Mouse (Mus musculus) heart, adult 2 months (tissue): ENCODE data around the gene Tagln2. TPM values are rescaled to one million over a fixed set of nuclear protein-coding genes. Genes with fewer than 3 reads are reported as not detected.

ENCODE experiments used
- DNase-seq, 2 experiments: peaks; one replicate each; pipeline ENCODE4 v3.0.0; 2021
- H3K27ac ChIP-seq: fragments of 200-600 bp; 2 replicates; pipeline ENCODE4 v1.8.1; 2022
- H3K27me3 ChIP-seq: fragments of 200-500 bp; 2 replicates; pipeline ENCODE4 v1.6.1; 2012; ENCODE audit warnings: mild to moderate bottlenecking, low read length, inconsistent platforms, mixed read lengths; ENCODE audit not compliant: control insufficient read depth, insufficient read depth
- H3K36me3 ChIP-seq: fragments of 200-500 bp; 2 replicates; pipeline ENCODE4 v1.6.1; 2012; ENCODE audit warnings: low read length, inconsistent platforms; ENCODE audit not compliant: control insufficient read depth, insufficient read depth
- H3K4me1 ChIP-seq: fragments of 200-500 bp; 2 replicates; pipeline ENCODE4 v1.6.1; 2011; ENCODE audit warnings: low read length; ENCODE audit not compliant: control insufficient read depth, insufficient read depth
- H3K4me3 ChIP-seq: fragments of 200-600 bp; 2 replicates; pipeline ENCODE4 v1.8.1; 2022
- H3K79me2 ChIP-seq: fragments of 200-500 bp; replicated peaks from 2 replicates; pipeline ENCODE4 v1.6.1; 2012; ENCODE audit warnings: mild to moderate bottlenecking, inconsistent platforms, low read length, moderate library complexity, mixed read lengths; ENCODE audit not compliant: control insufficient read depth, insufficient read depth
- H3K9ac ChIP-seq: fragments of 200-500 bp; 2 replicates; pipeline ENCODE4 v1.6.1; 2012; ENCODE audit warnings: low read depth, mild to moderate bottlenecking, control low read depth, inconsistent platforms, low read length, mixed read lengths
- CTCF ChIP-seq: fragments of 200-600 bp; IDR thresholded peaks from 2 replicates; pipeline ENCODE4 v1.8.1; 2022; ENCODE audit warnings: antibody characterized with exemption, mild to moderate bottlenecking, moderate library complexity
- EP300 ChIP-seq: fragments of 200-500 bp; IDR thresholded peaks from 2 replicates; pipeline ENCODE4 v1.6.1; 2011; ENCODE audit warnings: low read depth, low read length, control low read depth; ENCODE audit not compliant: insufficient read depth
- POLR2A ChIP-seq: fragments of 200-500 bp; IDR thresholded peaks from 2 replicates; pipeline ENCODE4 v1.6.1; 2011; ENCODE audit warnings: mild to moderate bottlenecking, low read depth, low read length, control low read depth; ENCODE audit not compliant: insufficient read depth
- WGBS: fragments of 180-500 bp; shearing (Covaris S2); methylation state at CpG from one replicate; pipeline ENCODE4 v1.1.7; 2018; 5-methylcytosine and 5-hydroxymethylcytosine counted together
- intact Hi-C: fragments of 180-260 bp; cut with DNase I; formaldehyde crosslinking; loops from one replicate; pipeline ENCODE4 v1.15.1; 2025
- polyA plus RNA-seq: library from polyadenylated mRNA; depleted of rRNA; stranded (reverse); fragments of >200 nt; gene quantifications from 2 replicates; pipeline ENCODE4 v1.2.3, GENCODE M21; 2012; rRNA removed
- total RNA-seq, 2 experiments: library from RNA; stranded (reverse); gene quantifications; 2 replicates each; pipeline ENCODE4 v1.2.3; 2021

Tagln2 gene
- total and polyA plus RNA-seq, 3 experiments: 65.5 to 131 (median 77.8) TPM

DNA sequence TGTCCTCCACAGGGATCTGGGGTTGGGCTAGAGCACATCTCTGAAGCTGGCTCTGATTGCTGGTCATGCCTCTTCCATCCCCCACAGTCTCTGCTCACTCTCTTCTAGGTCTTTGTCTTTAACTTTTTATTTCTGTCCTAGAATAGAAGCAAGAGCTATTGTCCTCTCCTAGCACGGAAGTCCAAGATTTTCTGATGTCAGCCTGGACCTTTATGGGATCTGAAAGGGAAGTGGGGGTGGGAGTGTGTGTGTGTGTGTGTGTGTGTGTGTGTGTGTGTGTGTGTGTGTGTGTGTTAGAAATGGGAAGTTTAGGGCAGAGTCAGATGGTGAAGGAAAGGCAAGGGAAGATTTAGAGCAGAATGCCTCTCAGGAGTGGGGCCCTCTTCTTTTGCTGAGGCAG lies 52.8 kb downstream of the Tagln2 start:
- no peak overlapping the region for H3K9ac ChIP-seq
- no peak overlapping the region for H3K4me3 ChIP-seq
- no peaks in the 10 kb centered on the region for H3K79me2 ChIP-seq
- TF ChIP-seq POLR2A (no peak), EP300 (0 out of 2 replicates have a peak, but pooled peaks have one; percentile 26)
- DNase-seq: peak in 1 of 2 experiments; percentile 21
- no peaks in the 10 kb centered on the region for H3K36me3 ChIP-seq
- H3K27me3 ChIP-seq: no peaks in the 10 kb centered on the region
- intact Hi-C loops: no loop called here
- WGBS: 38% methylated on average over 1 of the region's 1 CpGs
- peak overlapping the region; percentile 52 for H3K27ac ChIP-seq
- peaks cover 16% of the 10 kb centered on the region for H3K4me1 ChIP-seq

DNA sequence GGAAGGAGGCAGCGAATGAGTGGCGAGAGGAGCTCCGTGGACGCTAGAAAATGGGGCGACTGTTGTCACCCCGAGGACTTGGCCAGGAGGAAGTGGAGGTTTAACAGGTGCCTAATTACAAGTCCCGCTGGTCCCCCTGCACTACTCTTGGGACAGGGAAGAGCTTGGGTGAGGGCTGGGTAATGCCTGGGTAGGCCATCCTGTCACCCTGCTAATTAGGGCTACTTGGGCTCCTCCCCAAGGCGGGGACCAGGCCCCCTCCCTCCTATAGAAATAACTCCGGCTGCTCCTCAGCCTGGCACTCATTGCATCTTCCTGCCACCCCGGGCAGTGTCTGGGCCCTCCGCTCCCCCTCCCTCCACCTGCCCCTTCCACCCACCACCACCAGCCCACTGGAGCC lies 55.8 kb downstream of the Tagln2 start, which contains the start of gene Vsig8:
Vsig8 (plus strand) TSS at position 301 of the 400 bp plus-strand sequence.
- Histone ChIP-seq H3K4me3 (no peak within 1 kb of the TSS), H3K36me3 (no peaks in the 10 kb centered on the region), H3K27me3 (no peaks in the 10 kb centered on the region), H3K27ac (no peak within 1 kb of the TSS), H3K79me2 (no peaks in the 10 kb centered on the region), H3K4me1 (peaks cover 16% of the 10 kb centered on the region), H3K9ac (no peak within 1 kb of the TSS)
- intact Hi-C loops: no loop called here
- TF ChIP-seq CTCF: no peak
- no peak for TF ChIP-seq EP300
- no peak for TF ChIP-seq POLR2A
- WGBS: 73% methylated on average over 11 of the region's 11 CpGs
- DNase-seq: no peak

Other genes with a start within 250 kb of the Tagln2 start
- gene Atp1a4, start 241.6 kb upstream of the Tagln2 start, total RNA-seq: not detected
- 0.10 and 0.35 TPM in 2 replicates for gene Atp1a4, start 241.6 kb upstream of the Tagln2 start, polyA plus RNA-seq
- gene Igsf8, start 238.4 kb upstream of the Tagln2 start, total RNA-seq: 10 to 100 TPM; 10.9 to 13.5 TPM
- 25.9 and 39.9 TPM in 2 replicates for gene Igsf8, start 238.4 kb upstream of the Tagln2 start, polyA plus RNA-seq
- gene Atp1a2, start 202.0 kb upstream of the Tagln2 start, total RNA-seq: 100 to 1,000 TPM; 462 to 588 TPM
- gene Atp1a2, start 202.0 kb upstream of the Tagln2 start, polyA plus RNA-seq: 319 and 349 TPM in 2 replicates
- gene Kcnj9, start 170.7 kb upstream of the Tagln2 start, total RNA-seq: not detected
- gene Kcnj9, start 170.7 kb upstream of the Tagln2 start, polyA plus RNA-seq: 0.04 and 0.06 TPM in 2 replicates
- under 1 TPM; 0.07 to 0.08 TPM for gene Kcnj10, start 158.8 kb upstream of the Tagln2 start, total RNA-seq
- 0.26 and 0.27 TPM in 2 replicates for gene Kcnj10, start 158.8 kb upstream of the Tagln2 start, polyA plus RNA-seq
- gene Pigm, start 123.5 kb upstream of the Tagln2 start, total RNA-seq: 1 to 10 TPM; 3.8 to 4.2 TPM
- gene Pigm, start 123.5 kb upstream of the Tagln2 start, polyA plus RNA-seq: 3.3 and 3.7 TPM in 2 replicates
- gene Slamf9, start 24.7 kb upstream of the Tagln2 start, total RNA-seq: 1 to 10 TPM; 1.2 to 2.3 TPM
- gene Slamf9, start 24.7 kb upstream of the Tagln2 start, polyA plus RNA-seq: 6.8 and 7.0 TPM in 2 replicates
- gene Igsf9, start 18.3 kb upstream of the Tagln2 start, total RNA-seq: under 1 TPM; 0.36 to 0.47 TPM
- 2.1 and 3.8 TPM in 2 replicates for gene Igsf9, start 18.3 kb upstream of the Tagln2 start, polyA plus RNA-seq
- under 1 TPM; 0.39 to 0.52 TPM for gene Cfap45, start 20.8 kb downstream of the Tagln2 start, total RNA-seq
- gene Cfap45, start 20.8 kb downstream of the Tagln2 start, polyA plus RNA-seq: 0.26 and 0.53 TPM in 2 replicates
- gene Vsig8, start 55.9 kb downstream of the Tagln2 start, total RNA-seq: not detected
- not detected in 2 replicates for gene Vsig8, start 55.9 kb downstream of the Tagln2 start, polyA plus RNA-seq
- under 1 TPM; 0.30 to 0.34 TPM for gene Slamf8, start 90.5 kb downstream of the Tagln2 start, total RNA-seq
- 0.97 and 1.3 TPM in 2 replicates for gene Slamf8, start 90.5 kb downstream of the Tagln2 start, polyA plus RNA-seq
- not detected for gene Fcrl6, start 102.5 kb downstream of the Tagln2 start, total RNA-seq
- not detected in 2 replicates for gene Fcrl6, start 102.5 kb downstream of the Tagln2 start, polyA plus RNA-seq
- gene Dusp23, start 132.9 kb downstream of the Tagln2 start, total RNA-seq: 10 to 100 TPM; 10.1 to 12.3 TPM
- 22.0 and 38.1 TPM in 2 replicates for gene Dusp23, start 132.9 kb downstream of the Tagln2 start, polyA plus RNA-seq
- gene Crp, start 198.0 kb downstream of the Tagln2 start, total RNA-seq: not detected
- gene Crp, start 198.0 kb downstream of the Tagln2 start, polyA plus RNA-seq: 0.44 TPM in 1 of 2 replicates, not detected in the other